Mouse (Mus musculus) forebrain, embryonic 12.5 days (tissue): ENCODE measurements at regions not wholly inside any gene's neighbourhood (a gene's known extent, or its start where the extent isn't known, plus 50 kb on each side); places are given as distances from the start of the nearest gene placed in this dataset.

Source experiments
- ATAC-seq: fragments of 200-750 bp; cut with Nextera tagmentation; 2 replicates; pipeline ENCODE4 v1.8.0; 2017; ENCODE audit warnings: moderate TSS enrichment; ENCODE audit not compliant: low FRiP score
- H3K27ac ChIP-seq: fragments of 300-500 bp; sonication (generic); 2 replicates; pipeline ENCODE4 v1.5.1; 2016; ENCODE audit warnings: mild to moderate bottlenecking
- H3K27me3 ChIP-seq: fragments of 300-500 bp; sonication (generic); 2 replicates; pipeline ENCODE4 v1.6.1; 2016; ENCODE audit warnings: mild to moderate bottlenecking
- H3K36me3 ChIP-seq: fragments of 300-500 bp; sonication (generic); replicated peaks from 2 replicates; pipeline ENCODE4 v1.6.1; 2016; ENCODE audit warnings: mild to moderate bottlenecking
- H3K4me1 ChIP-seq: fragments of 300-500 bp; sonication (generic); 2 replicates; pipeline ENCODE4 v1.6.1; 2016
- H3K4me2 ChIP-seq: fragments of 300-500 bp; sonication (generic); 2 replicates; pipeline ENCODE4 v1.6.1; 2016; ENCODE audit warnings: mild to moderate bottlenecking, moderate library complexity
- H3K4me3 ChIP-seq: fragments of 300-500 bp; sonication (generic); replicated peaks from 2 replicates; pipeline ENCODE4 v1.5.1; 2016; ENCODE audit warnings: mild to moderate bottlenecking
- H3K9ac ChIP-seq: fragments of 300-500 bp; sonication (generic); 2 replicates; pipeline ENCODE4 v1.6.1; 2016; ENCODE audit warnings: mild to moderate bottlenecking
- H3K9me3 ChIP-seq: fragments of 300-500 bp; sonication (generic); 2 replicates; pipeline ENCODE4 v1.6.1; 2016
- WGBS: fragments of 180-500 bp; shearing (Covaris S2); methylation state at CpG from one replicate; pipeline ENCODE4 v1.1.7; 2016; 5-methylcytosine and 5-hydroxymethylcytosine counted together

DNA sequence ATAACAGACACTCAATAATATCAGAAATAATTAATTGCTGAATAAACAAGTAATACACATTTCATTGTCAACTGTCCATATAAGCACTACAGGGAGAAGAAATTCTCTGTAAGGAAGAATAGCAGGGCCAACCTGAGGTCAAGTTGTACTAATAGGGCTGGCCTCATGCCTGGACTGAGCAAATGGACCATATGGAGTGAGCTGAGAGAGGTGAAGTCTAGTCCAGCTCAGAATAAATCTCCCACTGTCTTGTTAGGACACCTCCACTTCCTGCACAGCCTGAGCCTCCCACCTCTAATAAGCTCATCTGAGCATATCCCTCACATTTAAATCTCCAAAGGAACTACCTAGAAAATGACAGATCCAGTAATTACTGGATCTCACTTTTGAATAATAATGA, 354.2 kb downstream of the Basp1 start:
- Histone ChIP-seq H3K27me3 (no peaks in the 10 kb centered on the region), H3K4me2 (no peak overlapping the region), H3K4me1 (no peaks in the 10 kb centered on the region), H3K27ac (no peak overlapping the region), H3K9ac (no peak overlapping the region), H3K36me3 (no peaks in the 10 kb centered on the region), H3K4me3 (no peak overlapping the region), H3K9me3 (no peaks in the 10 kb centered on the region)
- no peak for ATAC-seq

DNA sequence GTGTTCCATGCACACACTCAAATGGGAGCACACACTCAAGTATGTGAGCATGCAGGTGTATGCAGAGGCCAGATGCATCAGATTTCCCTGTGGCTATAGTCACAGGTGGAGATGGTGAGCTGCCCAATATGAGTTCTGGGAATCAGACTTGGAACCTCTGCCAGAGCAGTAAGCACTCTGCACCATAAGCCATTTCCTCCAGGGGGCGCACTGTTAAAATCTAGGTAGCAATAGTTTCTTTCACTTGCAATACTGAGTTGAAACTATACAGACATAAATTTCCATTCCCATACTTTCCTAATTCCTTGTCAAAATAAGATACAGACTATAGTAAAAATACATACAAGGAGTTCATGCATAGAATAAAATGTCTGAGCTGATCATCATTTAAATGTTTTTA, 365.7 kb downstream of the Basp1 start:
- no peak overlapping the region for H3K4me2 ChIP-seq
- H3K36me3 ChIP-seq, result no peaks in the 10 kb centered on the region
- H3K4me1 ChIP-seq, result peaks cover 4% of the 10 kb centered on the region
- no peak overlapping the region for H3K27ac ChIP-seq
- H3K9ac ChIP-seq, result no peak overlapping the region
- 0 out of 2 replicates have a peak, but pooled peaks have one; percentile 33 for ATAC-seq
- H3K4me3 ChIP-seq, result no peak overlapping the region
- H3K27me3 ChIP-seq, result no peaks in the 10 kb centered on the region
- H3K9me3 ChIP-seq, result 0 out of 2 replicates have a peak, but pooled peaks cover 3% of the 10 kb centered on the region
- 45% methylated on average over 1 of the region's 1 CpGs for WGBS

DNA sequence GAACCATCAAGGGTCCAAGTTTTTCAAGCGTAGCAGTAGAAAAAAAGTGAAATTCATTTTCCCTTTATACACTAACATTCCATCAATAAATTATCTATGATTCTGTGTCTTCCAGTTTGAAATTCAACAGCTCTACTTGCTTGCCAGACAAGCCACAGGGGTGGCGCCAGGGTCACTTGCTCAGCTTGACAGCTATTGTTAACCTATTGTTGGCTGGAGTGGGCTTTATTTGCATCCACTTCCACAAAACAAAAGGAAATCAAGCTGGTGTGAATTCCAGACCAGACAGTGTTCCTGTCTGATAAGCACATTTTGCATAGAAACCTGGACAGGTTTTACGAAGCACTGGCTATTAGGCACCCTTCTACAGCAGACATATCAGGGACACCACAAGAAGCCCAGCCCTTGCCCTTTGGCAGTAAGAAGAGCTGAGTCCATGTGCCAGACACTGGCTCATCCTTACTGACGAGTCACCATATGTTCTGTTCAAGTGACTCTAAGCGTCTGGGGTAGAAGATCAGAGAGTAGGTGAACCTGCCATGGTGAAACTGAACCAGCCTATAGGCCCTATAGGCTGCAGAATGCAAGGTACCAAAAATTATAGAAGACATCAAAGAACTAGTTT, 366.9 kb downstream of the Basp1 start:
- WGBS, result 53% methylated on average over 5 of the region's 5 CpGs
- Histone ChIP-seq H3K27me3 (no peaks in the 10 kb centered on the region), H3K4me3 (no peak overlapping the region), H3K4me1 (peaks cover 4% of the 10 kb centered on the region), H3K36me3 (no peaks in the 10 kb centered on the region), H3K4me2 (no peak overlapping the region), H3K27ac (no peak overlapping the region), H3K9me3 (0 out of 2 replicates have a peak, but pooled peaks cover 3% of the 10 kb centered on the region), H3K9ac (no peak overlapping the region)
- 0 out of 2 replicates have a peak, but pooled peaks have one; percentile 17 for ATAC-seq

DNA sequence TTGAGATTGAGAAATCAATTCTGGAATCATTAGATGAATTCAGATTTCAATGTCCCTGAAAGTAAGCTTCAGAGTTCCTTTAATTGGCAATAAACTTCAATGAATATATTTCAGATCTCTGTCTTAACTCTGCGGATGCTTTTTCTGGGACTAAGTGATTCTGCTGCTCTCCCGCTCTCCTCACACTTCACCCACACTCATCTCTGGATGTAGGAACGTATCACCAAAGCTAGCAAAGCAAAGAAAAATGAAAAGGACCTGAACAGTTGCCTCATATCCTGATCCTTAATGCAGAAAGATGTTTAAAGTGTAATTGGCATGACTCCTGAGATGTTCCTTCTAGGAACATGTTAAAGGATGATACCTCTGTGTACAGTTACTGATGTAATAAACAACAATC, 377.3 kb downstream of the Basp1 start:
- no peaks in the 10 kb centered on the region for H3K27me3 ChIP-seq
- 87% methylated on average over 3 of the region's 3 CpGs for WGBS
- H3K36me3 ChIP-seq, result no peaks in the 10 kb centered on the region
- H3K27ac ChIP-seq, result no peak overlapping the region
- no peaks in the 10 kb centered on the region for H3K9me3 ChIP-seq
- no peak for ATAC-seq
- no peak overlapping the region for H3K4me2 ChIP-seq
- H3K4me1 ChIP-seq, result no peaks in the 10 kb centered on the region
- H3K9ac ChIP-seq, result no peak overlapping the region
- no peak overlapping the region for H3K4me3 ChIP-seq

DNA sequence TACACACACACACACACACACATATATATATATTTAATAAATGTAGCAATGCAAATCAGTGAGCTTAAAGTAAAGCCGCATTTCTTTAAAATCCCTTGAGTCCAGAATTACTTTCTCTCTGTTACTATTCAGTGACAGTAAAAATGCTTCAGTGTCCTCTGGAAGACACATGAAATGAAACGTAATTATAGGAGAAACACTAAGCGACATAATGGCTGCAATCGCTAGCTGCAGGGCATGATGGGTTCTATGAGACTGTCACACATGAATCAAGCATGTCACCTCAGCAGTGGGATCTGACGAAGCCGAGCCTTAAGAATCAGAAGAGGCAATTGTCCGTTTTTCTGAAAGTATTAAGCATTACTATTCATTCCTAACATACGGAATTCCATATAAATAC, 385.7 kb downstream of the Basp1 start:
- H3K4me1 ChIP-seq, result peaks cover 9% of the 10 kb centered on the region
- peak; percentile 34; the same call in 1 of the 2 replicates for ATAC-seq
- H3K9me3 ChIP-seq, result no peaks in the 10 kb centered on the region
- H3K27me3 ChIP-seq, result no peaks in the 10 kb centered on the region
- no peak overlapping the region for H3K4me2 ChIP-seq
- H3K27ac ChIP-seq, result no peak overlapping the region
- 70% methylated on average over 8 of the region's 8 CpGs for WGBS
- no peaks in the 10 kb centered on the region for H3K36me3 ChIP-seq
- no peak overlapping the region for H3K9ac ChIP-seq
- H3K4me3 ChIP-seq, result no peak overlapping the region

DNA sequence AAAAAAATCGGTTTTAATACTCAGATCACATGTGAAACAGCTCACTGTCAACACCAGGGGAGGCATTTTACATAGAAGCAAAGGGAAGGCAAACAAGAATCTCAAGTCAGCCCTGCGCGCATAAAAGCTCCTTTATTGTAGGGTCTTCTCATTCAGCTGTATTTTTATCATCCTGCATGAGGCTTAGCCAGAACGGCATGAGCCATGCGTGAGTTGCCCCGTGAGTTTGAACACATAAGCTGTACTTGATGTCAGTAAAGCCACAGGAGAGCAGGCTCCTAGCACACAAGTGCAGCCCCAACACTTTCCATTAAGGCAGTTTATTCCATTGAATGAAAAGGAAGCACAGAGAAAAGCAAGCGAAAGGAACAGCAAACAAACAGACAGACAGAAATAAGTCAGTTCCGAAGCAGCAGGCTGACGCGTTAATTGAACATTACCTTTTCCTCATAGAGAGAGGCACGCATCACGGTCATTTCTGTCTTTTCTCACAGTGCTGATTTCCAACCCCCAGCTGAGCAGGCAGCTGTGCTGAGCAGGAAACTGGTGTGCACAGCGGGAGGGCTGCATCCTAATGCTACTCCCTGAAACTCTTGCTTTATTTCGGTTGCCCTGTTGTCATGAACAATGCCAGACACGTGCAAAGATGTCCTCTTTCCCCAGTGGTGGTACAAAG, 386.6 kb downstream of the Basp1 start:
- H3K36me3 ChIP-seq, result no peaks in the 10 kb centered on the region
- 3% methylated on average over 15 of the region's 15 CpGs for WGBS
- H3K9me3 ChIP-seq, result no peaks in the 10 kb centered on the region
- peak overlapping the region; percentile 81 for H3K27ac ChIP-seq
- H3K4me1 ChIP-seq, result peaks cover 9% of the 10 kb centered on the region
- ATAC-seq, result peak; percentile 84
- no peaks in the 10 kb centered on the region for H3K27me3 ChIP-seq
- H3K4me2 ChIP-seq, result peak overlapping the region; percentile 50
- H3K4me3 ChIP-seq, result peak overlapping the region; percentile 25
- H3K9ac ChIP-seq, result peak overlapping the region; percentile 29; the same call in 1 of the 2 replicates

DNA sequence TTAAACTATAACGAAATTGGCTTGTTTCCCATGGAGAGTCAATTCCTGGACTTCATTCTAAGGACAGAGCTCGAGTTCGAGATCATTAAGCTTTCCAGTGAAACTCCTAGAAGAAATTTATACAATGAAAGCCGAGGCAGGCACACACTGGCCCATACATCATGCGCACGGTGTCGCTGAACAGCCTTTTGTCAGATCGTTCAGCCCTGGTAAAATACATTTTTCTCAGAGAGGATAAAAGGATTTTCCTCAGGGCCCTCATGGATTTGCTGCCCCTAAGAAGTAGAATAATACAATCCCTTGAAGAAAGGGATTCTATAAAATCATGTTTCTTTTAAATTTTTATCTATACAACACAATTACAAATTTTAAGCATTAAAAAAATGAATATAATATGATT, 387.2 kb downstream of the Basp1 start:
- H3K4me3 ChIP-seq, result no peak overlapping the region

DNA sequence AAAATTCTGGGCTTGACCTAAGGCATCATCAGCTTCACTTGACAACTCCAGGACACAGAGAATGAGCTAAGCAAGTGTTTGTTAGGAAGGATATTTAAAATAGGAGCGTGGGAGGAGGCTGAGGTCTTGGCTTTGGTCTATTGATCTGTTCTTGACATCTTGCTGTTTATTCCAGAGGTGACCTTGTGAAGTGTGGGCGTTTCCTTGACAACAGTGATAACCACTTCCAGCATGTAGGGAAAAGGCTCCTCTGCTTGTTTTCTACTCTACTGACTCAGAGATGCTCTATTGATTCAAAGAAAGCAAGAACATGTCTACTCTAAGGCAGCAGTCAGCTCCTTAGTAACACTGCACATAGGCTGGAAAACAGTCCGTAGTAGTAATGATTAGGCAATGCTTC, 392.6 kb downstream of the Basp1 start:
- ATAC-seq, result peak; percentile 68
- Histone ChIP-seq H3K36me3 (no peaks in the 10 kb centered on the region), H3K9ac (no peak overlapping the region), H3K9me3 (no peaks in the 10 kb centered on the region), H3K27me3 (no peaks in the 10 kb centered on the region), H3K4me3 (no peak overlapping the region), H3K27ac (no peak overlapping the region), H3K4me2 (no peak overlapping the region), H3K4me1 (peaks cover 26% of the 10 kb centered on the region)
- 68% methylated on average over 3 of the region's 3 CpGs for WGBS

More for the DNA sequence above, 387.2 kb downstream of the Basp1 start:
- H3K4me2 ChIP-seq, result peak overlapping the region; percentile 50
- peaks cover 10% of the 10 kb centered on the region for H3K4me1 ChIP-seq
- 14% methylated on average over 8 of the region's 8 CpGs for WGBS
- H3K9me3 ChIP-seq, result no peaks in the 10 kb centered on the region
- H3K27ac ChIP-seq, result peak overlapping the region; percentile 81; the same call in 1 of the 2 replicates
- no peaks in the 10 kb centered on the region for H3K36me3 ChIP-seq
- 0 out of 2 replicates have a peak, but pooled peaks have one; percentile 53 for ATAC-seq
- no peak overlapping the region for H3K9ac ChIP-seq
- H3K27me3 ChIP-seq, result no peaks in the 10 kb centered on the region

DNA sequence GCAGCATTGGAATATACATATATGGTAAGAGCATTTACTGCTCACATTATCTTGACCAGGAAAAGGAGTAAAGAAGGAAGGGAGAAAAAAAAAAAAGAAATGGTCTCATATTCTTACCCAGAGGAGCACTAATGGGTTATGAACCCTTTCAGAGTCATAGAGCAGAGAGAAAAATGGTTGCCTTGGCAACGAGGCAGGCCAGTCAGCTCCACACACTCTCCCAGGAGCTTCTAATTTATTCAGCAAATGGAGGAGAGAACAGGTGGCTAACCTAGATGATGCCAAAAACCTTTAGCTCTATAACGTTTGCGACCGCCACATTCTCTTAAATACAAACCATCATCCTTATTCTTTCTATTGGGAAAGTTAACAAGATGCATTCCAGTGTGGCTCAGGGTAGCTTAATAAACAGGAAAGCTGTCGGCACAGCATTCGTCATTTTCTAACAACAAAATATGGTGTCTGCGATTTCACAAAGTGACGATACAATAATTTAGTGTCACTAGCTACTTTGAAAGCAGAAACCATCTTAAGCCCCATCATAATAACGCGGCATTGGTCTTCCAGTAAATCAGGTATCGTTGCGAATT, 394.1 kb downstream of the Basp1 start:
- H3K4me1 ChIP-seq, result peaks cover 26% of the 10 kb centered on the region
- H3K4me3 ChIP-seq, result no peak overlapping the region
- no peak overlapping the region for H3K9ac ChIP-seq
- no peaks in the 10 kb centered on the region for H3K9me3 ChIP-seq
- ATAC-seq, result peak; percentile 91
- no peak overlapping the region for H3K4me2 ChIP-seq
- no peaks in the 10 kb centered on the region for H3K27me3 ChIP-seq
- H3K36me3 ChIP-seq, result no peaks in the 10 kb centered on the region
- 79% methylated on average over 12 of the region's 12 CpGs for WGBS
- H3K27ac ChIP-seq, result peak overlapping the region; percentile 50; the same call in 1 of the 2 replicates

DNA sequence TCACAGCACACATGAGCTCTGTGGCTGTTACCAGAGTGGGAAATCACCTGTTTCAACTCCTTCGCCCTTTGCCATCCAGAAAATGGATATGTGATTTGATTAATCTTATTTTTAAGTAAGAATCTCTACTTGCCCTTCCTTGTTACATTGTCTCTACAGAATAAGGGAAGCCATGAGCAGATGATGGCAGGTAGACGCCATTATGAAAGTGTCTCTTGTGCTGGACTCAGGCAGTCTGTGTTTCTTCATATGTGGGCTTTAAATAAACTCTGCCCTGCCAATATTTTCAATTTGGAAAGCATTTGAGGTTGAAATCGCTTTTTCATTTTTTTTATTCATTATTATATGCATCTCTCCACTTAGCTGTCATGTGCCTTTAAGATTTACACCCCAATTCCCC, 394.6 kb downstream of the Basp1 start:
- Histone ChIP-seq H3K4me1 (peaks cover 26% of the 10 kb centered on the region), H3K9ac (no peak overlapping the region), H3K4me3 (no peak overlapping the region), H3K27me3 (no peaks in the 10 kb centered on the region), H3K9me3 (no peaks in the 10 kb centered on the region), H3K27ac (0 out of 2 replicates have a peak overlapping the region, but pooled peaks have one; percentile 19), H3K4me2 (no peak overlapping the region), H3K36me3 (no peaks in the 10 kb centered on the region)
- no peak for ATAC-seq
- WGBS, result 81% methylated on average over 3 of the region's 3 CpGs

DNA sequence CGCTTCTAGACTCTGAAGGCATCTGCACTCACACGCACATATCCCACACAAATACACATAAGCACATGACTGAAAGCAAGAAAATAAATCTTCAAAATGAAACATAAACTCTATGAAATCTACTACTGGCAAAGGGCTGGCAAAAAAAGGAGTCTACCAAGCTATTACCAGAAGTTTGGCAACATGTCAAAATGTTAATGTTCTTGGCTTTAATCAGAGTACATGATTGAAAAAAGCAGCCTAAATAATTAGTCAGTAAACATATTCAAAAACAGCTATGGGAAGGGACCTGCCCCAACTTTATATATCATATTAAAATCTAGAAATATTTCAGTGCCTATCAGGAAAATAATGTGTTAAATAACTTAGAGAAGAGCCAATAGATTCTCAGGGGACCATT, 405.8 kb downstream of the Basp1 start:
- no peaks in the 10 kb centered on the region for H3K4me1 ChIP-seq
- H3K36me3 ChIP-seq, result no peaks in the 10 kb centered on the region
- no peaks in the 10 kb centered on the region for H3K9me3 ChIP-seq
- 97% methylated on average over 2 of the region's 2 CpGs for WGBS
- no peaks in the 10 kb centered on the region for H3K27me3 ChIP-seq
- ATAC-seq, result no peak
- no peak overlapping the region for H3K9ac ChIP-seq
- H3K27ac ChIP-seq, result no peak overlapping the region
- H3K4me3 ChIP-seq, result no peak overlapping the region
- H3K4me2 ChIP-seq, result no peak overlapping the region

DNA sequence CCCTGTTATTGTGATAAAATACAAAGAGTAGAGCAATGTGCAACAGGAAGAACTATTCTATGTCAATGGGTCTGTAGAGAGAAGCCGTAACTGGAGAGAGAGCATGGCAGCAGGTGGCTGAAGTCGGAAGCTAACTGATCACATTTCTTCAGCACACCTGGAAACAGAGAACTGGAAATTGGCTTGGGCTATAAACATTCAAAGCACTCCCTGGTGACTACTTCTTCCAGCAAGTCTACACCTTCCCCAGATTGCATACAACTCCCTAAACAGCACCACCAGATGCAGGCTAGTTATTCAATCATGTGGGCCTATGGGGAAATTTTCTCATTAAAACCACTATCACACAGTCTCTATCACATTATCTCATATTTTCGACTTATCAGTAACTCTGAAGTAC, 413.4 kb downstream of the Basp1 start:
- no peak overlapping the region for H3K9ac ChIP-seq
- no peak overlapping the region for H3K4me2 ChIP-seq
- 88% methylated on average over 3 of the region's 3 CpGs for WGBS
- H3K4me3 ChIP-seq, result no peak overlapping the region
- H3K36me3 ChIP-seq, result no peaks in the 10 kb centered on the region
- no peaks in the 10 kb centered on the region for H3K4me1 ChIP-seq
- H3K27ac ChIP-seq, result no peak overlapping the region
- H3K9me3 ChIP-seq, result no peaks in the 10 kb centered on the region
- no peak for ATAC-seq
- H3K27me3 ChIP-seq, result no peaks in the 10 kb centered on the region
